Mouse (Mus musculus) MEL (cell line): ENCODE measurements at regions not wholly inside any gene's neighbourhood (a gene's known extent, or its start where the extent isn't known, plus 50 kb on each side); places are given as distances from the start of the nearest gene placed in this dataset.

Experiments
- DNase-seq: peaks from one replicate; pipeline ENCODE4 v3.0.0; 2011; ENCODE audit warnings: low read depth, low spot score
- H3K27ac ChIP-seq: 2 replicates; pipeline ENCODE4 v1.5.1; 2012; ENCODE audit warnings: low read depth, mild to moderate bottlenecking, control low read depth, low read length, moderate library complexity; ENCODE audit not compliant: control insufficient read depth
- H3K27me3 ChIP-seq, 2 experiments: fragments of 150-350 bp in 1 of 2; sonication (generic) in 1 of 2; 2 replicates each; pipeline ENCODE4 v1.6.1; 2012; ENCODE audit warnings: low read length in 2 of 2, mild to moderate bottlenecking in 2 of 2, improper control_type of control experiment in 1 of 2, moderate library complexity in 1 of 2; ENCODE audit not compliant: insufficient read depth in 2 of 2, control insufficient read depth in 1 of 2
- H3K36me3 ChIP-seq, 2 experiments: 2 replicates each; pipeline ENCODE4 v1.6.1; 2012 to 2014; ENCODE audit warnings: low read length in 2 of 2, improper control_type of control experiment in 1 of 2, inconsistent platforms in 1 of 2, mild to moderate bottlenecking in 1 of 2; ENCODE audit not compliant: insufficient read depth in 2 of 2, control insufficient read depth in 1 of 2
- H3K4me1 ChIP-seq, 2 experiments: fragments of 150-350 bp in 1 of 2; sonication (generic) in 1 of 2; 2 replicates each; pipeline ENCODE4 v1.6.1; 2012; ENCODE audit warnings: low read length in 2 of 2, improper control_type of control experiment in 1 of 2, mild to moderate bottlenecking in 1 of 2; ENCODE audit not compliant: insufficient read depth in 2 of 2, control insufficient read depth in 1 of 2
- H3K4me3 ChIP-seq, 2 experiments: fragments of 150-350 bp in 1 of 2; sonication (generic) in 1 of 2; 2 replicates each; pipeline ENCODE4 v1.5.1; 2012; ENCODE audit warnings: low read depth in 2 of 2, low read length in 2 of 2, mild to moderate bottlenecking in 2 of 2, moderate library complexity in 2 of 2, control low read depth in 1 of 2, improper control_type of control experiment in 1 of 2; ENCODE audit not compliant: control insufficient read depth in 1 of 2, insufficient read depth in 1 of 2
- H3K79me2 ChIP-seq: 2 replicates; pipeline ENCODE4 v1.6.1; 2012; ENCODE audit warnings: mild to moderate bottlenecking, low read length, moderate library complexity; ENCODE audit not compliant: control insufficient read depth, poor library complexity, insufficient read depth
- H3K9ac ChIP-seq: 2 replicates; pipeline ENCODE4 v1.6.1; 2012; ENCODE audit warnings: low read depth, mild to moderate bottlenecking, control low read depth, low read length, moderate library complexity; ENCODE audit not compliant: control insufficient read depth, poor library complexity, severe bottlenecking
- H3K9me3 ChIP-seq: fragments of 150-350 bp; sonication (generic); replicated peaks from 2 replicates; pipeline ENCODE4 v1.6.1; 2012; ENCODE audit warnings: mild to moderate bottlenecking, low read length, improper control_type of control experiment, moderate library complexity; ENCODE audit not compliant: insufficient read depth
- BHLHE40 ChIP-seq: IDR thresholded peaks from 2 replicates; pipeline ENCODE4 v1.6.1; 2012; ENCODE audit warnings: low read depth, mild to moderate bottlenecking, inconsistent platforms, low read length, improper control_type of control experiment, borderline replicate concordance
- CHD1 ChIP-seq: IDR thresholded peaks from 2 replicates; pipeline ENCODE4 v1.6.1; 2012; ENCODE audit warnings: low read depth, mild to moderate bottlenecking, inconsistent platforms, low read length, improper control_type of control experiment
- ELF1 ChIP-seq: IDR thresholded peaks from 2 replicates; pipeline ENCODE4 v1.6.1; 2014; ENCODE audit warnings: low read depth, mild to moderate bottlenecking, inconsistent platforms, low read length, improper control_type of control experiment, moderate library complexity
- ETS1 ChIP-seq: IDR thresholded peaks from 2 replicates; pipeline ENCODE4 v1.6.1; 2012; ENCODE audit warnings: low read depth, mild to moderate bottlenecking, inconsistent platforms, low read length, improper control_type of control experiment, moderate library complexity
- JUND ChIP-seq: IDR thresholded peaks from 2 replicates; pipeline ENCODE4 v1.6.1; 2011; ENCODE audit warnings: low read depth, mild to moderate bottlenecking, improper control_type of control experiment, low read length
- MAFK ChIP-seq: IDR thresholded peaks from 2 replicates; pipeline ENCODE4 v1.6.1; 2011; ENCODE audit warnings: low read depth, mild to moderate bottlenecking, low read length, improper control_type of control experiment, borderline replicate concordance
- MAX ChIP-seq: IDR thresholded peaks from 2 replicates; pipeline ENCODE4 v1.6.1; 2011; ENCODE audit warnings: low read length, improper control_type of control experiment
- MEF2A ChIP-seq: IDR thresholded peaks from 2 replicates; pipeline ENCODE4 v1.6.1; 2014; ENCODE audit warnings: low read depth, mild to moderate bottlenecking, inconsistent platforms, low read length, improper control_type of control experiment; ENCODE audit not compliant: poor library complexity, insufficient replicate concordance, severe bottlenecking; ENCODE audit errors: extremely low read depth
- MXI1 ChIP-seq: IDR thresholded peaks from 2 replicates; pipeline ENCODE4 v1.6.1; 2011; ENCODE audit warnings: mild to moderate bottlenecking, low read depth, low read length, improper control_type of control experiment
- MYC ChIP-seq: IDR thresholded peaks from 2 replicates; pipeline ENCODE4 v1.6.1; 2011; ENCODE audit warnings: low read depth, mild to moderate bottlenecking, low read length, improper control_type of control experiment, moderate library complexity
- RAD21 ChIP-seq: IDR thresholded peaks from 2 replicates; pipeline ENCODE4 v1.6.1; 2011; ENCODE audit warnings: mild to moderate bottlenecking, low read depth, low read length, improper control_type of control experiment
- RCOR1 ChIP-seq: IDR thresholded peaks from 2 replicates; pipeline ENCODE4 v1.6.1; 2012; ENCODE audit warnings: low read depth, mild to moderate bottlenecking, inconsistent platforms, low read length, improper control_type of control experiment
- SMC3 ChIP-seq: IDR thresholded peaks from 2 replicates; pipeline ENCODE4 v1.6.1; 2011; ENCODE audit warnings: low read depth, low read length, improper control_type of control experiment
- TBP ChIP-seq: IDR thresholded peaks from 2 replicates; pipeline ENCODE4 v1.8.0; 2011; ENCODE audit warnings: low read depth, low read length, improper control_type of control experiment
- UBTF ChIP-seq: IDR thresholded peaks from 2 replicates; pipeline ENCODE4 v1.6.1; 2012; ENCODE audit warnings: low read depth, mild to moderate bottlenecking, inconsistent platforms, low read length, improper control_type of control experiment, moderate library complexity, borderline replicate concordance; ENCODE audit not compliant: insufficient read depth
- USF2 ChIP-seq, 2 experiments: IDR thresholded peaks; 2 replicates each; pipeline ENCODE4 v1.6.1; 2011 to 2012; ENCODE audit warnings: improper control_type of control experiment in 2 of 2, low read length in 2 of 2, borderline replicate concordance in 1 of 2, inconsistent platforms in 1 of 2, low read depth in 1 of 2, mild to moderate bottlenecking in 1 of 2; ENCODE audit not compliant: insufficient read depth in 1 of 2
- ZC3H11A ChIP-seq: IDR thresholded peaks from 2 replicates; pipeline ENCODE4 v1.6.1; 2012; ENCODE audit warnings: low read depth, mild to moderate bottlenecking, inconsistent platforms, low read length, improper control_type of control experiment
- ZKSCAN1 ChIP-seq: IDR thresholded peaks from 2 replicates; pipeline ENCODE4 v1.6.1; 2012; ENCODE audit warnings: low read depth, mild to moderate bottlenecking, inconsistent platforms, low read length, improper control_type of control experiment, moderate library complexity
- ZMIZ1 ChIP-seq: IDR thresholded peaks from 2 replicates; pipeline ENCODE4 v1.6.1; 2012; ENCODE audit warnings: low read depth, mild to moderate bottlenecking, inconsistent platforms, low read length, improper control_type of control experiment, moderate library complexity

- H3K27me3 ChIP-seq, result no peaks in the 10 kb centered on the region
Observed at GRCm38 (mm10) chr2:64466412-64466970, 368.7 kb upstream of the Fign start.

GRCm38 (mm10) chr2:64462466-64463114 lies 364.8 kb upstream of the Fign start:
- no peak for DNase-seq
- no peaks in the 10 kb centered on the region for H3K27me3 ChIP-seq
- H3K36me3 ChIP-seq, result no peaks in the 10 kb centered on the region
- no peak overlapping the region for H3K4me3 ChIP-seq
- no peaks in the 10 kb centered on the region for H3K79me2 ChIP-seq
- H3K27ac ChIP-seq, result no peak overlapping the region
- no peaks in the 10 kb centered on the region for H3K4me1 ChIP-seq
- H3K9me3 ChIP-seq, result no peaks in the 10 kb centered on the region
- TF ChIP-seq ZKSCAN1, result no peak
- TF ChIP-seq MYC, result no peak
- no peak for TF ChIP-seq CHD1
- TF ChIP-seq MEF2A, result no peak
- no peak overlapping the region for H3K9ac ChIP-seq

More at GRCm38 (mm10) chr2:64466412-64466970, 368.7 kb upstream of the Fign start:
- H3K9me3 ChIP-seq, result no peaks in the 10 kb centered on the region
- no peak overlapping the region for H3K4me3 ChIP-seq
- no peak overlapping the region for H3K9ac ChIP-seq
- no peak overlapping the region for H3K27ac ChIP-seq
- TF ChIP-seq USF2 (IDR thresholded peaks at IDR 0.05; ENCODE audit: borderline replicate concordance in 1 of 2, insufficient read depth in 1 of 2, low read depth in 1 of 2, low read length in 2 of 2), result no peak
- no peak for TF ChIP-seq SMC3
- TF ChIP-seq MAFK, result no peak
- TF ChIP-seq BHLHE40, result no peak
- no peak for TF ChIP-seq TBP
- no peak for TF ChIP-seq MXI1
- no peak for TF ChIP-seq RCOR1
- TF ChIP-seq MEF2A, result no peak
- no peak for TF ChIP-seq UBTF
- no peak for TF ChIP-seq ZC3H11A
- no peak for TF ChIP-seq MAX
- no peak for TF ChIP-seq ELF1
- no peak for TF ChIP-seq RAD21
- no peak for TF ChIP-seq ETS1
- no peak for TF ChIP-seq ZMIZ1
- TF ChIP-seq JUND, result no peak
- no peak for TF ChIP-seq MYC
- no peaks in the 10 kb centered on the region for H3K36me3 ChIP-seq
- no peak for DNase-seq
- H3K79me2 ChIP-seq, result no peaks in the 10 kb centered on the region
- H3K4me1 ChIP-seq, result no peaks in the 10 kb centered on the region
